Mouse (Mus musculus): ENCODE measurements at regions not wholly inside any gene's neighbourhood (a gene's known extent, or its start where the extent isn't known, plus 50 kb on each side); places are given as distances from the start of the nearest gene placed in this dataset.

GRCm38 (mm10) chr3:144137483-144137882 lies 67.5 kb downstream of the Lmo4 start:
- WGBS: 91% methylated on average over 3 of the region's 3 CpGs

GRCm38 (mm10) chr3:144136432-144136831 lies 68.6 kb downstream of the Lmo4 start:
- Histone ChIP-seq H3K4me2 (ENCODE audit: low read depth, low read length) (no peak overlapping the region), H3K9me3 (ENCODE audit: control insufficient read depth, low read length) (no peaks in the 10 kb centered on the region), H3K4me1 (ENCODE audit: control insufficient read depth, insufficient read depth, low read length) (no peaks in the 10 kb centered on the region), H3K9ac (ENCODE audit: low read depth, low read length) (no peak overlapping the region), H3K27ac (ENCODE audit: low read length) (no peak overlapping the region), H3K36me3 (ENCODE audit: control insufficient read depth, insufficient read depth, low read length) (no peaks in the 10 kb centered on the region), H3K27me3 (replicated peaks; ENCODE audit: control insufficient read depth, insufficient read depth, low read length) (no peaks in the 10 kb centered on the region), H3K4me3 (ENCODE audit: low read length) (no peak overlapping the region)
- no peak for ATAC-seq
- WGBS: 48% methylated on average over 2 of the region's 2 CpGs

More at GRCm38 (mm10) chr3:144137483-144137882, 67.5 kb downstream of the Lmo4 start:
- H3K9ac ChIP-seq (ENCODE audit: low read depth, low read length): no peak overlapping the region
- H3K9me3 ChIP-seq (ENCODE audit: control insufficient read depth, low read length): no peaks in the 10 kb centered on the region
- H3K27ac ChIP-seq (ENCODE audit: low read length): no peak overlapping the region
- H3K36me3 ChIP-seq (ENCODE audit: control insufficient read depth, insufficient read depth, low read length): no peaks in the 10 kb centered on the region
- no peaks in the 10 kb centered on the region for H3K27me3 ChIP-seq (replicated peaks; ENCODE audit: control insufficient read depth, insufficient read depth, low read length)
- no peak overlapping the region for H3K4me3 ChIP-seq (ENCODE audit: low read length)
- no peak overlapping the region for H3K4me2 ChIP-seq (ENCODE audit: low read depth, low read length)
- no peak for ATAC-seq
- H3K4me1 ChIP-seq (ENCODE audit: control insufficient read depth, insufficient read depth, low read length): no peaks in the 10 kb centered on the region

GRCm38 (mm10) chr3:144135646-144136045 lies 69.4 kb downstream of the Lmo4 start:
- no peak overlapping the region for H3K4me3 ChIP-seq (ENCODE audit: low read length)
- no peak overlapping the region for H3K4me2 ChIP-seq (ENCODE audit: low read depth, low read length)
- 95% methylated on average over 6 of the region's 6 CpGs for WGBS
- H3K4me1 ChIP-seq (ENCODE audit: control insufficient read depth, insufficient read depth, low read length): no peaks in the 10 kb centered on the region
- H3K27ac ChIP-seq (ENCODE audit: low read length): no peak overlapping the region
- H3K9ac ChIP-seq (ENCODE audit: low read depth, low read length): no peak overlapping the region
- no peaks in the 10 kb centered on the region for H3K27me3 ChIP-seq (replicated peaks; ENCODE audit: control insufficient read depth, insufficient read depth, low read length)
- no peaks in the 10 kb centered on the region for H3K9me3 ChIP-seq (ENCODE audit: control insufficient read depth, low read length)
- no peak for ATAC-seq
- no peaks in the 10 kb centered on the region for H3K36me3 ChIP-seq (ENCODE audit: control insufficient read depth, insufficient read depth, low read length)

- no peak overlapping the region for H3K4me3 ChIP-seq (ENCODE audit: low read length)
- no peaks in the 10 kb centered on the region for H3K9me3 ChIP-seq (ENCODE audit: control insufficient read depth, low read length)
- ATAC-seq: no peak
- H3K9ac ChIP-seq (ENCODE audit: low read depth, low read length): no peak overlapping the region
- H3K27me3 ChIP-seq (replicated peaks; ENCODE audit: control insufficient read depth, insufficient read depth, low read length): no peaks in the 10 kb centered on the region
- H3K4me2 ChIP-seq (ENCODE audit: low read depth, low read length): no peak overlapping the region
- no peak overlapping the region for H3K27ac ChIP-seq (ENCODE audit: low read length)
- H3K4me1 ChIP-seq (ENCODE audit: control insufficient read depth, insufficient read depth, low read length): no peaks in the 10 kb centered on the region
- WGBS: 94% methylated on average over 4 of the region's 4 CpGs
- H3K36me3 ChIP-seq (ENCODE audit: control insufficient read depth, insufficient read depth, low read length): no peaks in the 10 kb centered on the region
These were observed 77.0 kb downstream of the Lmo4 start for GRCm38 (mm10) chr3:144128042-144128441.

- ATAC-seq: no peak
These were observed 80.7 kb downstream of the Lmo4 start for GRCm38 (mm10) chr3:144124353-144124752.

GRCm38 (mm10) chr3:144123361-144124072 lies 81.5 kb downstream of the Lmo4 start:
- Histone ChIP-seq H3K4me3 (ENCODE audit: low read length) (no peak overlapping the region), H3K36me3 (ENCODE audit: control insufficient read depth, insufficient read depth, low read length) (no peaks in the 10 kb centered on the region), H3K27ac (ENCODE audit: low read length) (no peak overlapping the region), H3K27me3 (replicated peaks; ENCODE audit: control insufficient read depth, insufficient read depth, low read length) (no peaks in the 10 kb centered on the region), H3K4me2 (ENCODE audit: low read depth, low read length) (no peak overlapping the region), H3K9me3 (ENCODE audit: control insufficient read depth, low read length) (no peaks in the 10 kb centered on the region), H3K4me1 (ENCODE audit: control insufficient read depth, insufficient read depth, low read length) (no peaks in the 10 kb centered on the region), H3K9ac (ENCODE audit: low read depth, low read length) (no peak overlapping the region)
- WGBS: 81% methylated on average over 6 of the region's 6 CpGs
- no peak for ATAC-seq

More at GRCm38 (mm10) chr3:144124353-144124752, 80.7 kb downstream of the Lmo4 start:
- H3K27ac ChIP-seq (ENCODE audit: low read length): no peak overlapping the region
- H3K36me3 ChIP-seq (ENCODE audit: control insufficient read depth, insufficient read depth, low read length): no peaks in the 10 kb centered on the region
- no peaks in the 10 kb centered on the region for H3K9me3 ChIP-seq (ENCODE audit: control insufficient read depth, low read length)
- H3K4me3 ChIP-seq (ENCODE audit: low read length): no peak overlapping the region
- H3K27me3 ChIP-seq (replicated peaks; ENCODE audit: control insufficient read depth, insufficient read depth, low read length): no peaks in the 10 kb centered on the region
- no peaks in the 10 kb centered on the region for H3K4me1 ChIP-seq (ENCODE audit: control insufficient read depth, insufficient read depth, low read length)
- H3K9ac ChIP-seq (ENCODE audit: low read depth, low read length): no peak overlapping the region
- 70% methylated on average over 4 of the region's 4 CpGs for WGBS
- H3K4me2 ChIP-seq (ENCODE audit: low read depth, low read length): no peak overlapping the region

- Histone ChIP-seq H3K27me3 (replicated peaks; ENCODE audit: control insufficient read depth, insufficient read depth, low read length) (no peaks in the 10 kb centered on the region), H3K4me1 (ENCODE audit: control insufficient read depth, insufficient read depth, low read length) (no peaks in the 10 kb centered on the region), H3K9ac (ENCODE audit: low read depth, low read length) (no peak overlapping the region), H3K36me3 (ENCODE audit: control insufficient read depth, insufficient read depth, low read length) (no peaks in the 10 kb centered on the region), H3K4me2 (ENCODE audit: low read depth, low read length) (no peak overlapping the region), H3K9me3 (ENCODE audit: control insufficient read depth, low read length) (no peaks in the 10 kb centered on the region), H3K4me3 (ENCODE audit: low read length) (no peak overlapping the region), H3K27ac (ENCODE audit: low read length) (no peak overlapping the region)
- ATAC-seq: no peak
- 62% methylated on average over 3 of the region's 3 CpGs for WGBS
These were observed 85.9 kb downstream of the Lmo4 start for GRCm38 (mm10) chr3:144119076-144119475.

GRCm38 (mm10) chr3:144113672-144114645 lies 91.1 kb downstream of the Lmo4 start:
- H3K9ac ChIP-seq (ENCODE audit: low read depth, low read length): no peak overlapping the region
- H3K4me1 ChIP-seq (ENCODE audit: control insufficient read depth, insufficient read depth, low read length): no peaks in the 10 kb centered on the region
- no peaks in the 10 kb centered on the region for H3K27me3 ChIP-seq (replicated peaks; ENCODE audit: control insufficient read depth, insufficient read depth, low read length)
- no peak overlapping the region for H3K4me3 ChIP-seq (ENCODE audit: low read length)
- no peaks in the 10 kb centered on the region for H3K9me3 ChIP-seq (ENCODE audit: control insufficient read depth, low read length)
- H3K4me2 ChIP-seq (ENCODE audit: low read depth, low read length): no peak overlapping the region
- no peak for ATAC-seq
- H3K27ac ChIP-seq (ENCODE audit: low read length): no peak overlapping the region
- WGBS: 72% methylated on average over 11 of the region's 11 CpGs
- H3K36me3 ChIP-seq (ENCODE audit: control insufficient read depth, insufficient read depth, low read length): no peaks in the 10 kb centered on the region

- no peaks in the 10 kb centered on the region for H3K36me3 ChIP-seq (ENCODE audit: control insufficient read depth, insufficient read depth, low read length)
- no peak overlapping the region for H3K4me2 ChIP-seq (ENCODE audit: low read depth, low read length)
- no peaks in the 10 kb centered on the region for H3K27me3 ChIP-seq (replicated peaks; ENCODE audit: control insufficient read depth, insufficient read depth, low read length)
- no peak overlapping the region for H3K9ac ChIP-seq (ENCODE audit: low read depth, low read length)
- H3K9me3 ChIP-seq (ENCODE audit: control insufficient read depth, low read length): no peaks in the 10 kb centered on the region
- no peaks in the 10 kb centered on the region for H3K4me1 ChIP-seq (ENCODE audit: control insufficient read depth, insufficient read depth, low read length)
- H3K27ac ChIP-seq (ENCODE audit: low read length): no peak overlapping the region
- H3K4me3 ChIP-seq (ENCODE audit: low read length): no peak overlapping the region
- WGBS: 82% methylated on average over 5 of the region's 5 CpGs
- no peak for ATAC-seq
These were observed 94.5 kb downstream of the Lmo4 start for GRCm38 (mm10) chr3:144110331-144111080.

Data from intestine, embryonic 16.5 days (tissue).